Mouse (Mus musculus): ENCODE results near the gene Hoxb1.

DNA sequence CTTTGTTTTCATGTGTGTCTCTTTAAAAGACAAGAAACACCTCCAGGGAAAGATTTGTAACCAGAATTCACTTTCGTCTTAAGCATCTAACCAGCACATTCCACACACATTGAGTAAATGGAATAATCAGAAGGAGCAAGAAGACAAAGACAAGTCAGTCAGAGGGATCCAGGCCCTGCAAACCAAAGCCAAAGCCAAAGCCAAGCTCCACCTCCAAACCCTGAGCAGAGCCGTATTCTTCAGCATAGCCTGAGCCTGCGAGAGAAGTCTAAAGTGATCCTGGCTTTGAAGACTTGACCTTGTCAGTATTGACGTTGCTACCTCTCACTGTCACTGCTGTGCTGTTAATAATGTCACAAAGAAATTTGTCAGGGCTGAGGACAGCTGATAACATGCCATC is 40.0 kb downstream of the Hoxb1 start:
- TF ChIP-seq CTCF (IDR thresholded peaks at IDR 0.05; ENCODE audit: extremely low read depth, insufficient read depth, insufficient read length, insufficient replicate concordance) = no peak
- no peak for TF ChIP-seq POLR2A (IDR thresholded peaks at IDR 0.05; ENCODE audit: low read depth, low read length)
